In the genomic region with DNA sequence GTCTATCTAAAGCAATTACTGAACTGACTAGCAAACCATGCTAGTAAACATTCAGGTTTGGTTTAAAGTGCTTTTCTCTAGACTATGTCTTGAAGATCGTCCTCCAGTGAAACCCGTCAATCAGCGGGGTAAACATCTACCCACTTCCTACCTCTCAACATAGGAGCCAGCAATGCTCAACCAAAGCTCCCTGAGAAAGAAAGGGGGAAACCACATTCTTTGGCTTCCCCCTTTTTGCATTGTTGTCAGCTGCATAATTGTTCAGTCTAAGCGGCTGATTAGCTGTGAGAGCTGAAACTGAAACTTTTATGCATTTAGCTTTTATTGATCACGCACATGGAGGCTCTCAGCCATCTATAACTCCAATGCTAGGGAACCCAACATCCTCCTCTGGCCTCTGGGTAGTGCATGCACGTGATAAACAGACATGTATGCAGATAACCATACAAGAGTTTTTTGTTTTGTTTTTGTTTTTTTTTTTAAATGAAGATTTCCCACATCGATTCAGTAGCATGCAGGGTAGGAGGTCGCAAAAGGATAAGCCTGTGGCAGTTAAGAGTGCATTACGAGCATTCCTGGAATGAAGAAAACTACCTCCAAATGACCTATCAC, we compare ENCODE assay signal across 13 mouse cellular contexts.
"Had no signal": no experiment of that assay in that cellular context is flagged by ENCODE, and none has a peak within 500 bp of the region (broad histone marks: within the 10 kb centered on the region; RNA-seq: fewer than 3 reads in every experiment).

No protein-coding gene starts in this region.

- H3K27ac ChIP-seq: liver, embryonic 13.5 days; macrophage; stomach, postnatal 0 days had no signal

- H3K9ac ChIP-seq: liver, embryonic 13.5 days had no signal

- H3K9me3 ChIP-seq: liver, embryonic 13.5 days; megakaryocyte, embryonic 14.5 days had no signal

- H3K27me3 ChIP-seq: liver, embryonic 13.5 days; megakaryocyte, embryonic 14.5 days had no signal

- H3K36me3 ChIP-seq: liver, embryonic 13.5 days had no signal

- H3K4me1 ChIP-seq: liver, embryonic 13.5 days had no signal

- H3K4me2 ChIP-seq: liver, embryonic 13.5 days; midbrain, embryonic 11.5 days had no signal

- DNase-seq: kidney, adult 11 months; kidney, adult 9 months; kidney, postnatal 14 days; kidney, postnatal 4 days; liver, embryonic 13.5 days; lung, adult 2 months; midbrain, embryonic 14.5 days; thymus, adult 2 months; thymus, postnatal 36 days had no signal

- H3K4me3 ChIP-seq: liver, embryonic 13.5 days; megakaryocyte, embryonic 14.5 days had no signal
